Mouse (Mus musculus) MN1 (cell line): ENCODE measurements around the gene Il6.
"Not testable (repeated sequence)": the region's sequence is repeated elsewhere in the genome, so short reads cannot be mapped to it uniquely, and the experiment has no call there.

Experiments used
- DNase-seq: peaks from one replicate; pipeline ENCODE4 v3.0.0-alpha.2; 2016; ENCODE audit warnings: low spot score

Gene Il6

DNA sequence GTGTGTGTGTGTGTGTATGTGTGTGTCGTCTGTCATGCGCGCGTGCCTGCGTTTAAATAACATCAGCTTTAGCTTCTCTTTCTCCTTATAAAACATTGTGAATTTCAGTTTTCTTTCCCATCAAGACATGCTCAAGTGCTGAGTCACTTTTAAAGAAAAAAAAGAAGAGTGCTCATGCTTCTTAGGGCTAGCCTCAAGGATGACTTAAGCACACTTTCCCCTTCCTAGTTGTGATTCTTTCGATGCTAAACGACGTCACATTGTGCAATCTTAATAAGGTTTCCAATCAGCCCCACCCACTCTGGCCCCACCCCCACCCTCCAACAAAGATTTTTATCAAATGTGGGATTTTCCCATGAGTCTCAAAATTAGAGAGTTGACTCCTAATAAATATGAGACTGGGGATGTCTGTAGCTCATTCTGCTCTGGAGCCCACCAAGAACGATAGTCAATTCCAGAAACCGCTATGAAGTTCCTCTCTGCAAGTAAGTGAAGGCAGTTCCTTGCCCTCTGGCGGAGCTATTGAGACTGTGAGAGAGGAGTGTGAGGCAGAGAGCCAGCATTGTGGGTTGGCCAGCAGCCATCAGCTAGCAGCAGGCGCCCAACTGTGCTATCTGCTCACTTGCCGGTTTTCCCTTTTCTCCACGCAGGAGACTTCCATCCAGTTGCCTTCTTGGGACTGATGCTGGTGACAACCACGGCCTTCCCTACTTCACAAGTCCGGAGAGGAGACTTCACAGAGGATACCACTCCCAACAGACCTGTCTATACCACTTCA, at the start of gene Il6:
TSS of gene Il6 (plus strand) at position 389 of the 778 bp plus-strand sequence.
- DNase-seq = peak; percentile 87

DNA sequence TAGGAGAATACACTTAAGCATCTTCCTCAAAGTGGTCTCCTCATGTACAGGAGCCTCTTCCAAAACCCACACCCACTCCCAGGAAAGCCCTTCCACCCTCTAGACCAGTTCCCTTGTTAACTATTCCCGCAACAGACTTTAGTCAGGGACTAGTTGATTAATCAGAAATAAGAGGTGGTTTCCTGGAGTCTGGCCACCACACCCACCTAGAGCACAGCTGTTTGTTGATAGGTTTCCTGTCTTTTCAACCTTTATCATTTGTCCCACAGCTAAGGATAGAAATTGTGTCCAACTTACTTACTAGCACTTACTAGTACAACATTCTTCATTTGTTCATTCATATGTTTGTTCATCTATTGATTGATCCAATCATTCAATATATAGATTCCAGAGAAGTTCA, 49.4 kb upstream of the Il6 start:
- DNase-seq = no peak

DNA sequence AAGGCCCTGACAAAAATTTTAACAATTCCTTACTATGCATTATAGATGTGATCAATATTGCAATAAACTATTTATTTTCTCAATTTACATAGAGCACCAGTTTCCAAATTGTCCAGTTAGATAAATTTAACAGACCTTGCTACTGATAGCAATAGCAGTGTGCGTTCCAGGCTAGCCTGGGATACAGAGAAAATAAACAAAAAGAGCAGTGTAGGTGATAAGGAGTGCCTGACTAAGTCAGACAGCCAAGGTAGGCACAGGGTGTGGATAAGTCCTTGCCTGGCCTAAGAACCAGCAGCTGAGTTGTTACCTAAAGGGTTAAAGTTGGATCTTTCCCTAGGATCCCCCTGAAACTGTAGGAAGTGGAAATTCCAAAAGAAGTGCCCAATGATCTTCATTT, 42.7 kb upstream of the Il6 start:
- no peak for DNase-seq

DNA sequence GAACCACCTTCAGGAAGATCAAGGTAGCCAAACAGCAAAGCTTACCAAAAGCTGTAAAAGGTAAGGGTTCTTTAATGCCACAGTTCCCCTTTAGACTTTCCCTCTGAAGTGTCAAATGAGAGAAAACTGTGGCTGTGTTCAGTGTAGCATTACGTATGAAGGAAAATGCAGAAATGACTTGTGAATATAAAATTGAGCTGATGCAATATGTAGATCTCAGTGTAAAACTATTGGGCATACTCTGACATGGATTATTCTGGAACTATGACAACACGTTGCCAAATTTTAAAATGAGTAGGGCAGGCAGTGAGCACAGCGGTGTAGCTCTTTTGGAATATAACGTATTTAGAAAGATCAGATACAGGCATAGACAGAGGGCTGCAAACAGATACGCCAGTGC, 40.1 kb upstream of the Il6 start:
- no peak for DNase-seq

GRCm38 (mm10) chr5:29973533-29973932, 39.4 kb upstream of the Il6 start:
- DNase-seq = no peak

GRCm38 (mm10) chr5:29974115-29974514, 38.8 kb upstream of the Il6 start:
- DNase-seq = no peak

- DNase-seq = no peak
Measured at GRCm38 (mm10) chr5:29993583-29993982, 19.3 kb upstream of the Il6 start.

GRCm38 (mm10) chr5:29994344-29994743, 18.6 kb upstream of the Il6 start:
- DNase-seq = no peak

DNA sequence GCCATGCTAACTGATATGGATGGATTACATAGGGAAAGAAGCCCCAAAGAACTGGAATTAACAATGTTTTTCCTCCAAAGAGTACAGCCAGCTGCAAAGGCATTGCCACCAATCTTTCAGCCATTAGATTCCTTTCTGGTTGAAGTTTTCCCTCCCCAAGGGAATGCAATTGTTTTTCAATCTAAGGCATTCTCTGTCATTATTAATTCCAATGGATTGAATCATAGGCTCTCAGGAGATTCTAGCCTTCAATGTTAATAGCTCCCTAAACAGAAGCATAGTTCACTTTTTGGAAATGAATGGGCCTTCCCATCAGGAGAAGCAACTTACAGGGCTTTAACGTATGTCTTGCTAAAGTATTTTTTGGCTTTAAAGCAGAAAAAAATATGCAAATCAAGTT, 15.6 kb upstream of the Il6 start:
- DNase-seq = no peak

DNA sequence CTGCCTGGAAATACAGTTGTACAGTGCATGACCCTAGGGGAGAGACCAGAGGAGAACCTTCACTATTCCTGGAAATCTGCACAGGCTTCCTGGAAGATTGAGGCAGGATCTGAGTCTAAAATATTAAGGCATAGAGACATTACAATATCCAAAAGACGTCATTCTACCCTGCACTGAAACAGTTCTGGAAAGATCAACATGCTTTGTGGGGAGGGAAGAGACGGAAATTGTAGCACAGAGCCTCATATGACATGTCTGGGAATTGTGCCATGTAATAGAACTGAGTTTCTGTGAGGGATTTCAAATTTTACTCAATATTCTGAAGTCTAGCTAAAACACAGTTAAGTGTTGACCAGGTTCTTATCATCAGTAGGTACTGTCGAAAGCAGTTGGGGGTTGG, 12.0 kb upstream of the Il6 start:
- no peak for DNase-seq

DNA sequence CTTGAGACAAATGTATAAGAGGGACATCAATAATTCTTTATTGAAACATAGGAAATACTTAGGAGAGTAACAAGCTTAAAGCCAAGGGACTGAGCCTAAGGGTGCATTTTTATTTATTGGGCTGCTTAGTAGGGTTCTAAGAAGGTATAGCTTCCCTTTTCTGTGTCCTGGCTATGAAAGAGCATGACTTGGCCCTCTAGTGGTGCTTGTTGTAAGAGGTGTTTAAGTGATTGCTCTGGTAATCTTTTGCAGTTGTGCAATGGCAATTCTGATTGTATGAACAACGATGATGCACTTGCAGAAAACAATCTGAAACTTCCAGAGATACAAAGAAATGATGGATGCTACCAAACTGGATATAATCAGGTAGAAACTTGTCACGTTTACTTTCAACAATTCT, 1.7 kb downstream of the Il6 start:
- peak; percentile 37 for DNase-seq

DNA sequence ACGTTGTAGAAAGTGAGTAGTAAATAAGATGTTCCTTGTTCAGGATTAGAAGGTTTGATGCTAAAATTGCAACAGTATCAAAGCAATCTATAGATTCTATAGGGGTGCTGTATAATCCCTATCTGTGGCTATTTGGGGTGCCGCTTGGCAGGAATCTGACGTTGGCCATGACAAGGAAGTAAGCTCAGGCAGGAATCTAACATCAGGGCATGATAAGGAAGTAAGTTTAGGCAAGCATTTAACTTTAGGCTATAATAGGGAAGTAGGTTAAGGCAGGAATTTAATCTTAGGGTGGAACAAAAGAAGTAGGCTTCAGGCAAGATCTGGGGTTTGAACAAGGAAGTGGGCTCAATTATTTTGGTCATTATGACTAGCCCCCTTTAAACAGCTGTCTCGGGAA, 22.9 kb downstream of the Il6 start:
- not testable (repeated sequence) for DNase-seq

- DNase-seq = not testable (repeated sequence)
Measured at GRCm38 (mm10) chr5:30037111-30037510, 24.2 kb downstream of the Il6 start.

DNA sequence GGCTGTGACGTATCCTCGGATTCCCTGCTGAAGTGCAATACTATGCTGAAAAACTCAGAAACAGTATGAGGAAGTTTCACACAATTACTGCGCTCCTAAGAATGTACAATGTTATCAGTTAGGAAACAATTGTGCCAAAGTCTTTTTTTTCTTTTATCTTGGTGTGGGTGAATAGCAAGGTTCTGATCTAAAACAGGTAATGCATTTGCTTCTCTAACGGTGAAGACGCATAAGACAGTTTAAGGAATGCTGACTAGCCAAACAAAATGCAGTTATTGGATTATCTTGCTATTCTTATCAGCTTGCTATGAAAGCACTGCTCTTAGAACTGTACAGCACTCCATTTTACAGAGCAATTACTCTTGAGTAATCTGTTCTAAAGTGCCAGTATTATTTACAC, 26.4 kb downstream of the Il6 start:
- not testable (repeated sequence) for DNase-seq

DNA sequence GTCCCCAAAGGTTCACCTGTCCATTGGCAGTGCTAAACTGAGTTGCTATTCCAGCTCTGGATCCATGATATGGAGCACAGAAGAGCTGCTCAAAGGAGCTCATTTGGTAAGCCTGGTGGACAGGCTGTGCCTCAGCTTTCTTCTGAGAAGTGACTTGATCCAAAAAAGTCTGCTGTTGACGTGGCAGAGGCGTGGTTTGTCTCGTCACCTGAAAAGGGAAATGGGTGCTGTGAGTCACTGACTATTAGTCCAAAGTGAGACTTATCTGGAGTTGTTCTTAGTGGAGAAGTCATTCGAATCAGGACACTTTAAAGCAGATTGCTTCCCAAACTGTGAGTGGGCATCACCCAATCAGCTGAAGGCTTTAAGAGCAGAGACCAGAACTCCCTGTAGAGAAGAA, 26.9 kb downstream of the Il6 start:
- DNase-seq = peak; percentile 26

GRCm38 (mm10) chr5:30058216-30058731, 45.4 kb downstream of the Il6 start:
- no peak for DNase-seq

DNA sequence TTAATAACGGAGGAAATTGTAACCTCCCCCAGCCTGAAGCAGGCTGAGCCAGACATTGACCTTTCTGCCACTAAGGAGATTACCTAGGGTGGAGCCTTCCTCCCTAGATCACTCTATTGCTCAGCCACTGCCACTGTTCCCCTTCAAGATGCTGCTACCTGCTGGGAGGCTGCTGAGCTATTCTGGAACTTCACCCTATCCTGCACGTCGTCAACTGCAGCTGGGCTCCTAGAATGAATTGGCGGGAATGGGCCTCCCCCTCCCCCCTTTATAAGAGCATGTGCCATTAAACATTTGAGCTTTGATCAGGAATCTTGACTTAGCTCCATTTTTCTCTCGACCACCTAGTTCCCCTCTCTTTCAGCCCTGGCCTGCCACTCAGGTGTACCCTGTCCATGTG, 46.7 kb downstream of the Il6 start:
- not testable (repeated sequence) for DNase-seq

GRCm38 (mm10) chr5:30067726-30068125, 54.8 kb downstream of the Il6 start:
- DNase-seq = peak; percentile 14
